Mouse (Mus musculus) lung, postnatal 0 days (tissue): ENCODE measurements around the gene Pick1. TPM values are rescaled to one million over a fixed set of nuclear protein-coding genes. Genes with fewer than 3 reads are reported as not detected.

Experiments used
- ATAC-seq: fragments of 200-750 bp; cut with Nextera tagmentation; 2 replicates; pipeline ENCODE4 v1.8.0; 2017; ENCODE audit warnings: moderate library complexity
- DNase-seq: peaks from one replicate; pipeline ENCODE4 v3.0.0-alpha.2; 2016; ENCODE audit warnings: low spot score
- H3K27ac ChIP-seq: fragments of 300-500 bp; sonication (generic); 2 replicates; pipeline ENCODE4 v1.5.1; 2014; ENCODE audit warnings: antibody characterized with exemption, mild to moderate bottlenecking, low read length, mixed read lengths
- H3K27me3 ChIP-seq: fragments of 300-500 bp; sonication (generic); replicated peaks from 2 replicates; pipeline ENCODE4 v1.6.1; 2014; ENCODE audit warnings: low read length, mixed read lengths; ENCODE audit not compliant: insufficient read depth
- H3K36me3 ChIP-seq: fragments of 300-500 bp; sonication (generic); 2 replicates; pipeline ENCODE4 v1.6.1; 2014; ENCODE audit warnings: low read length, mixed read lengths; ENCODE audit not compliant: insufficient read depth
- H3K4me1 ChIP-seq: fragments of 300-500 bp; sonication (generic); 2 replicates; pipeline ENCODE4 v1.6.1; 2014; ENCODE audit warnings: antibody characterized with exemption, low read depth, low read length, mixed read lengths; ENCODE audit not compliant: insufficient read depth
- H3K4me2 ChIP-seq: fragments of 300-500 bp; sonication (generic); replicated peaks from 2 replicates; pipeline ENCODE4 v1.6.1; 2014; ENCODE audit warnings: low read depth, mild to moderate bottlenecking, low read length, moderate library complexity, mixed read lengths
- H3K4me3 ChIP-seq: fragments of 300-500 bp; sonication (generic); 2 replicates; pipeline ENCODE4 v1.5.1; 2014; ENCODE audit warnings: low read depth, low read length
- H3K9ac ChIP-seq: fragments of 300-500 bp; sonication (generic); replicated peaks from 2 replicates; pipeline ENCODE4 v1.6.1; 2014; ENCODE audit warnings: low read depth, mild to moderate bottlenecking
- H3K9me3 ChIP-seq: fragments of 300-500 bp; sonication (generic); 2 replicates; pipeline ENCODE4 v1.6.1; 2016; ENCODE audit warnings: low read length, mixed read lengths
- CTCF ChIP-seq: IDR thresholded peaks from 2 replicates; pipeline ENCODE4 v1.5.1; 2016; ENCODE audit warnings: antibody characterized with exemption, mild to moderate bottlenecking
- EP300 ChIP-seq: IDR thresholded peaks from 2 replicates; pipeline ENCODE4 v1.6.1; 2016; ENCODE audit warnings: antibody characterized with exemption, mild to moderate bottlenecking, control low read depth
- WGBS: fragments of 180-500 bp; shearing (Covaris S2); extraction: QIAGEN DNeasy Blood & Tissue Kit; methylation state at CpG from one replicate; pipeline ENCODE4 v1.1.7; 2014; 5-methylcytosine and 5-hydroxymethylcytosine counted together
- polyA plus RNA-seq: library from polyadenylated mRNA; unstranded; fragments of >200 nt; fragmentation: Nextera tagmentation; extraction: Ambion mirVana; gene quantifications from 2 replicates; pipeline ENCODE4 v1.2.1, GENCODE M21; 2015

Gene Pick1
- polyA plus RNA-seq, 1 experiment from 2014 or later = 22.0 TPM

GRCm38 (mm10) chr15:79281389-79281788, 52.4 kb downstream of the Pick1 start:
- peak; percentile 94 for DNase-seq
- no peak overlapping the region for H3K4me3 ChIP-seq
- no peaks in the 10 kb centered on the region for H3K27me3 ChIP-seq
- TF ChIP-seq CTCF (no peak), EP300 (0 out of 2 replicates have a peak, but pooled peaks have one; percentile 18)
- WGBS = 65% methylated on average over 1 of the region's 1 CpGs
- no peaks in the 10 kb centered on the region for H3K9me3 ChIP-seq
- no peak overlapping the region for H3K9ac ChIP-seq
- H3K4me2 ChIP-seq = no peak overlapping the region
- ATAC-seq = peak; percentile 93
- peak overlapping the region; percentile 29 for H3K27ac ChIP-seq
- H3K4me1 ChIP-seq = 0 out of 2 replicates have a peak, but pooled peaks cover 3% of the 10 kb centered on the region
- H3K36me3 ChIP-seq = no peaks in the 10 kb centered on the region

GRCm38 (mm10) chr15:79282434-79282833, 53.5 kb downstream of the Pick1 start:
- H3K36me3 ChIP-seq = no peaks in the 10 kb centered on the region
- no peak overlapping the region for H3K4me3 ChIP-seq
- 0 out of 2 replicates have a peak, but pooled peaks cover 3% of the 10 kb centered on the region for H3K4me1 ChIP-seq
- no peak overlapping the region for H3K9ac ChIP-seq
- DNase-seq (peak; percentile 33), ATAC-seq (peak; percentile 5; the same call in 1 of the 2 replicates)
- H3K4me2 ChIP-seq = no peak overlapping the region
- TF ChIP-seq EP300 = no peak
- WGBS = 50% methylated on average over 5 of the region's 5 CpGs
- H3K27me3 ChIP-seq = no peaks in the 10 kb centered on the region
- H3K27ac ChIP-seq = no peak overlapping the region
- no peaks in the 10 kb centered on the region for H3K9me3 ChIP-seq

- H3K4me3 ChIP-seq = no peak overlapping the region
- TF ChIP-seq CTCF = no peak
- TF ChIP-seq EP300 = no peak
- no peak overlapping the region for H3K9ac ChIP-seq
- H3K27me3 ChIP-seq = no peaks in the 10 kb centered on the region
- H3K27ac ChIP-seq = no peak overlapping the region
- 0 out of 2 replicates have a peak, but pooled peaks cover 3% of the 10 kb centered on the region for H3K4me1 ChIP-seq
- ATAC-seq (no peak), DNase-seq (no peak)
- H3K36me3 ChIP-seq = no peaks in the 10 kb centered on the region
- H3K9me3 ChIP-seq = no peaks in the 10 kb centered on the region
- no peak overlapping the region for H3K4me2 ChIP-seq
- WGBS = 79% methylated on average over 4 of the region's 4 CpGs
Observed at GRCm38 (mm10) chr15:79283371-79283770, 54.4 kb downstream of the Pick1 start.

- no peaks in the 10 kb centered on the region for H3K36me3 ChIP-seq
- H3K27ac ChIP-seq = no peak within 1 kb of the TSS
- no peaks in the 10 kb centered on the region for H3K9me3 ChIP-seq
- TF ChIP-seq CTCF = no peak
- no peak for TF ChIP-seq EP300
- peak; percentile 38 for ATAC-seq
- H3K4me2 ChIP-seq = no peak within 1 kb of the TSS
- H3K9ac ChIP-seq = no peak within 1 kb of the TSS
- H3K27me3 ChIP-seq = no peaks in the 10 kb centered on the region
- no peak within 1 kb of the TSS for H3K4me3 ChIP-seq
- DNase-seq = peak; percentile 44
- WGBS = 55% methylated on average over 10 of the region's 10 CpGs
- 0 out of 2 replicates have a peak, but pooled peaks cover 3% of the 10 kb centered on the region for H3K4me1 ChIP-seq
Observed at GRCm38 (mm10) chr15:79285399-79285798, 56.4 kb downstream of the Pick1 start, which contains the start of gene Baiap2l2. Gene Baiap2l2 (minus strand): TSS chr15:79285537.

- no peak for ATAC-seq
- 85% methylated on average over 7 of the region's 7 CpGs for WGBS
- no peaks in the 10 kb centered on the region for H3K27me3 ChIP-seq
- no peak overlapping the region for H3K27ac ChIP-seq
- TF ChIP-seq EP300 (no peak), CTCF (no peak)
- no peak overlapping the region for H3K4me3 ChIP-seq
- no peak for DNase-seq
- no peaks in the 10 kb centered on the region for H3K36me3 ChIP-seq
- no peak overlapping the region for H3K4me2 ChIP-seq
- H3K4me1 ChIP-seq = 0 out of 2 replicates have a peak, but pooled peaks cover 3% of the 10 kb centered on the region
- no peak overlapping the region for H3K9ac ChIP-seq
- H3K9me3 ChIP-seq = no peaks in the 10 kb centered on the region
Observed at GRCm38 (mm10) chr15:79286141-79286540, 57.2 kb downstream of the Pick1 start.

- H3K27ac ChIP-seq = no peak overlapping the region
- TF ChIP-seq EP300 = no peak
- TF ChIP-seq CTCF = no peak
- no peaks in the 10 kb centered on the region for H3K4me1 ChIP-seq
- no peaks in the 10 kb centered on the region for H3K27me3 ChIP-seq
- DNase-seq (no peak), ATAC-seq (no peak)
- no peaks in the 10 kb centered on the region for H3K36me3 ChIP-seq
- H3K9me3 ChIP-seq = no peaks in the 10 kb centered on the region
- no peak overlapping the region for H3K4me3 ChIP-seq
- no peak overlapping the region for H3K9ac ChIP-seq
- WGBS = 88% methylated on average over 7 of the region's 7 CpGs
- no peak overlapping the region for H3K4me2 ChIP-seq
Observed at GRCm38 (mm10) chr15:79287091-79287490, 58.1 kb downstream of the Pick1 start.

- H3K36me3 ChIP-seq = no peaks in the 10 kb centered on the region
- WGBS = 76% methylated on average over 3 of the region's 3 CpGs
- no peak overlapping the region for H3K4me2 ChIP-seq
- no peak for ATAC-seq
- no peak for DNase-seq
- TF ChIP-seq EP300 (no peak), CTCF (no peak)
- no peak overlapping the region for H3K4me3 ChIP-seq
- H3K9me3 ChIP-seq = no peaks in the 10 kb centered on the region
- H3K27me3 ChIP-seq = no peaks in the 10 kb centered on the region
- no peak overlapping the region for H3K9ac ChIP-seq
- no peaks in the 10 kb centered on the region for H3K4me1 ChIP-seq
- no peak overlapping the region for H3K27ac ChIP-seq
Observed at GRCm38 (mm10) chr15:79288387-79288786, 59.4 kb downstream of the Pick1 start.
